Mouse (Mus musculus) limb, embryonic 14.5 days (tissue): ENCODE data around the gene Ttc9. TPM values are rescaled to one million over a fixed set of nuclear protein-coding genes. Genes with fewer than 3 reads are reported as not detected.

Source experiments
- ATAC-seq: fragments of 200-750 bp; cut with Nextera tagmentation; 2 replicates; pipeline ENCODE4 v1.8.0; 2017; ENCODE audit warnings: low read depth, moderate number of reproducible peaks, moderate TSS enrichment; ENCODE audit not compliant: low FRiP score
- DNase-seq: peaks from one replicate; pipeline ENCODE4 v3.0.0-alpha.2; 2015; ENCODE audit warnings: low spot score
- H3K27ac ChIP-seq: fragments of 300-500 bp; sonication (generic); replicated peaks from 2 replicates; pipeline ENCODE4 v1.5.1; 2014; ENCODE audit warnings: low read depth, mild to moderate bottlenecking, low read length, moderate library complexity, mixed read lengths
- H3K27me3 ChIP-seq: fragments of 300-500 bp; sonication (generic); 2 replicates; pipeline ENCODE4 v1.6.1; 2014; ENCODE audit warnings: low read length, mixed read lengths; ENCODE audit not compliant: control insufficient read depth, insufficient read depth
- H3K36me3 ChIP-seq: fragments of 300-500 bp; sonication (generic); 2 replicates; pipeline ENCODE4 v1.6.1; 2014; ENCODE audit warnings: mild to moderate bottlenecking, low read length, moderate library complexity, mixed read lengths; ENCODE audit not compliant: control insufficient read depth, insufficient read depth
- H3K4me1 ChIP-seq: fragments of 300-500 bp; sonication (generic); 2 replicates; pipeline ENCODE4 v1.6.1; 2014; ENCODE audit warnings: antibody characterized with exemption, low read length, mixed read lengths; ENCODE audit not compliant: control insufficient read depth, insufficient read depth
- H3K4me2 ChIP-seq: fragments of 300-500 bp; sonication (generic); replicated peaks from 2 replicates; pipeline ENCODE4 v1.6.1; 2014; ENCODE audit warnings: low read depth, mild to moderate bottlenecking, low read length, moderate library complexity; ENCODE audit not compliant: severe bottlenecking
- H3K4me3 ChIP-seq: fragments of 300-500 bp; sonication (generic); replicated peaks from 2 replicates; pipeline ENCODE4 v1.5.1; 2014; ENCODE audit warnings: low read length
- H3K9ac ChIP-seq: fragments of 300-500 bp; sonication (generic); 2 replicates; pipeline ENCODE4 v1.6.1; 2014; ENCODE audit warnings: mild to moderate bottlenecking, low read depth, low read length, moderate library complexity; ENCODE audit not compliant: severe bottlenecking
- H3K9me3 ChIP-seq: fragments of 300-500 bp; sonication (generic); 2 replicates; pipeline ENCODE4 v1.6.1; 2016; ENCODE audit warnings: low read length; ENCODE audit not compliant: control insufficient read depth
- POLR2A ChIP-seq: fragments of 200-500 bp; IDR thresholded peaks from 2 replicates; pipeline ENCODE4 v1.8.0; 2012; ENCODE audit warnings: inconsistent platforms, mild to moderate bottlenecking, moderate library complexity, borderline replicate concordance; ENCODE audit not compliant: insufficient read depth, insufficient read length; ENCODE audit errors: extremely low read depth
- WGBS: fragments of 180-500 bp; shearing (Covaris S2); extraction: QIAGEN DNeasy Blood & Tissue Kit; methylation state at CpG from one replicate; pipeline ENCODE4 v1.1.7; 2014; 5-methylcytosine and 5-hydroxymethylcytosine counted together
- polyA plus RNA-seq, 2 experiments: library from polyadenylated mRNA; depleted of rRNA in 1 of 2; stranded (reverse) in 1 of 2; unstranded in 1 of 2; fragments of >200 nt; fragmentation: Nextera tagmentation in 1 of 2; extraction: Ambion mirVana in 1 of 2; gene quantifications; 2 replicates each; pipeline versions ENCODE4 v1.2.1 to v1.2.3; 2012 to 2014

The Ttc9 gene
- polyA plus RNA-seq, 2 experiments, result 1.1 to 1.2 TPM

DNA sequence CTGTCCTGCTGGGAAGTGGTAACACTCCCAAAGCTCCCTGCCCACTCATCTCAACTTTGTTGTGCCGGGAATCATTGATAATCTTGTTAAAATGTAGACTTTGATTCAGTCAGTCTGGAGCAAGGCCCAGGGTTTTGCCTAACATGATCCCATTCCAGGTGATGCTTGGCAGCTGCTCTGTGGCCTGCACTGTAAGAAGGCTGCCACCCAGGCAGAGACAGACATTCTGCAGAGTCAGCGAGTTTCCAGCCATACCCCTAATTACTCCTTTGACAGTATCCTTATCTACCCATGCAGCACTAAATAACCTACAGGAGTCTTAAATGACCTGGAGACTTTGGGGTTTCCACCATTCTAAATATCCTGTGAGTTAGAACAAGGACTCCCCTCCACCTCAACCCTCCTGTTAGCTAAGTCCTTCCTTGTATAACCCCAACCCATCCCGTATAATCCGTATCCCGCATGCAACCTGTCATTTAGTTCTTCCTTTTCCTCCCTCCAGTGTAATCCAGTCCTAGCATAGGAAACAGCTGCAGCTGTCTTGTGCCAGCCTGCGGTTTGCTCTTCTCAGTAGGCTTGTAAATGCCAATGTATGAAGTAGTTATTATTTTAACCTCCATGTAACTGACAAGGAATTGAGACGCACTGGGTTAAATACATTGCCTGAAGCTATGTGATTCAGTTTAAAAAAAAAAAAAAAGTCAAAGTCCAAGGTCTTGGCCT, 48.9 kb downstream of the Ttc9 start:
- no peak for TF ChIP-seq POLR2A
- H3K36me3 ChIP-seq, result no peaks in the 10 kb centered on the region
- no peak overlapping the region for H3K27ac ChIP-seq
- ATAC-seq, result no peak
- no peak overlapping the region for H3K4me3 ChIP-seq
- no peak overlapping the region for H3K4me2 ChIP-seq
- DNase-seq, result no peak
- no peak overlapping the region for H3K9ac ChIP-seq
- no peaks in the 10 kb centered on the region for H3K27me3 ChIP-seq
- 53% methylated on average over 7 of the region's 7 CpGs for WGBS
- H3K4me1 ChIP-seq, result no peaks in the 10 kb centered on the region
- H3K9me3 ChIP-seq, result no peaks in the 10 kb centered on the region

DNA sequence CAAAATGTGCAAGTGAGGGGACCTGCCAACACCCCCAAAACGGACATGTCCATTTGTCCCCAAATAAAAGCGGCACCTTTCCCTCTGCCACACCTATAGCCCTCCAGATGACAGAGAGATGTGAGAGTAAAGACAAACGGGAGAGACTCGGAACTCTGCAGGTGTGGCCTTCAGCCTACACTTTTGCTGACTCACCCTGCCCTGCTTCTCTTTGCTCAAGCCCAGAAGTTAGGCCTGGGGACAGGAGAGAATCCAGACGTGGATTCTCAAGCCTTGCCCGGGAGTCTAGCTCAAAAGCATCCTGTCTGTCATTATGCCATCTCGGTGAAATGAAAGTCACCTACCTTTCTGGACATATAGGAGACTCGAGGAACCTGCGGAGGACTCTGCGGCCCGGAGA, 52.3 kb downstream of the Ttc9 start:
- 68% methylated on average over 11 of the region's 11 CpGs for WGBS

DNA sequence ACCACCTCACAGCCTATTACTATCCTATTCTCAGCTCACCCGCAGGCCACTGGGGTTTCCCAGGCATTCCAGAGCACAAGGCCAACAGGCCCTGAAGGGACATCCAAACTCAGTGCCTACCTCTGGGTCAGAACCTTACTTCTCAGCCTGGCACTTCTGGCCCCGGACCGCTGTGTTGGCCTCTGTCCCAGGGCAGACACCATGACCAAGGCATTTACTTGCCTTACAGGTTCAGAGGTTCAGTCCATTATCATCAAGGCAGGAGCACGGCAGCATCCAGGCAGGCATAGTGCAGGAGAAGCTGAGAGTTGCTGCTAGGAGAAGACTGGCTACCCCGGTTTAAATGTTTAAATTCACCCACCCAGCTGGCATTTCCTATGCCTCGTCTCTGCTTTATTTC, 53.0 kb downstream of the Ttc9 start:
- no peak overlapping the region for H3K9ac ChIP-seq
- ATAC-seq (no peak), DNase-seq (no peak)
- H3K4me1 ChIP-seq, result no peaks in the 10 kb centered on the region
- no peak overlapping the region for H3K4me2 ChIP-seq
- 70% methylated on average over 6 of the region's 6 CpGs for WGBS
- no peaks in the 10 kb centered on the region for H3K9me3 ChIP-seq
- TF ChIP-seq POLR2A, result no peak
- H3K27ac ChIP-seq, result no peak overlapping the region
- H3K27me3 ChIP-seq, result no peaks in the 10 kb centered on the region
- no peaks in the 10 kb centered on the region for H3K36me3 ChIP-seq
- H3K4me3 ChIP-seq, result no peak overlapping the region

More for the DNA sequence above, 52.3 kb downstream of the Ttc9 start:
- Histone ChIP-seq H3K36me3 (no peaks in the 10 kb centered on the region), H3K27me3 (no peaks in the 10 kb centered on the region), H3K4me2 (no peak overlapping the region), H3K4me3 (no peak overlapping the region), H3K27ac (no peak overlapping the region), H3K9ac (no peak overlapping the region), H3K9me3 (no peaks in the 10 kb centered on the region), H3K4me1 (no peaks in the 10 kb centered on the region)
- no peak for TF ChIP-seq POLR2A
- ATAC-seq (no peak), DNase-seq (no peak)

DNA sequence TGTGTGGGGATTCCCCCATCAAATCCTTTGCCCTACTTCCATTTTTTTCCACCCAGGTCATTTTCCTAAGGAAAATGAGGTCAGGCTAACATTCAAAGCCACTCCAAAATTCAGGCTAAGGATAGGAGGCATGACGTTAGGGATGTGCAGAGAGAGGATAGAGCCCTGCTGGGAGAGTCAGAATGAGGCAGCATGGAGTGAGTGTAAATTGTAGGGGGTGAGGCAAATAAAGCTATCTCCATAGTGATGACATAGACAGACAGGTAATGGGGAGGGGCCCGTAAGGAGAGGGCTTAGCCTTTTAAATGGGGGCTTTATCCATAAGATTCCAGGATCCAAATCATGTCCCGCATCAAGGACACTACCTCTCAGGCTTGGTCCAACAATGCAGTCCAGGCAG, 54.9 kb downstream of the Ttc9 start:
- Histone ChIP-seq H3K4me1 (no peaks in the 10 kb centered on the region), H3K9me3 (no peaks in the 10 kb centered on the region), H3K36me3 (no peaks in the 10 kb centered on the region), H3K4me3 (no peak overlapping the region), H3K27me3 (no peaks in the 10 kb centered on the region), H3K4me2 (no peak overlapping the region), H3K27ac (no peak overlapping the region), H3K9ac (no peak overlapping the region)
- DNase-seq, result no peak
- WGBS, result 50% methylated on average over 3 of the region's 3 CpGs
- no peak for TF ChIP-seq POLR2A
- ATAC-seq, result no peak

DNA sequence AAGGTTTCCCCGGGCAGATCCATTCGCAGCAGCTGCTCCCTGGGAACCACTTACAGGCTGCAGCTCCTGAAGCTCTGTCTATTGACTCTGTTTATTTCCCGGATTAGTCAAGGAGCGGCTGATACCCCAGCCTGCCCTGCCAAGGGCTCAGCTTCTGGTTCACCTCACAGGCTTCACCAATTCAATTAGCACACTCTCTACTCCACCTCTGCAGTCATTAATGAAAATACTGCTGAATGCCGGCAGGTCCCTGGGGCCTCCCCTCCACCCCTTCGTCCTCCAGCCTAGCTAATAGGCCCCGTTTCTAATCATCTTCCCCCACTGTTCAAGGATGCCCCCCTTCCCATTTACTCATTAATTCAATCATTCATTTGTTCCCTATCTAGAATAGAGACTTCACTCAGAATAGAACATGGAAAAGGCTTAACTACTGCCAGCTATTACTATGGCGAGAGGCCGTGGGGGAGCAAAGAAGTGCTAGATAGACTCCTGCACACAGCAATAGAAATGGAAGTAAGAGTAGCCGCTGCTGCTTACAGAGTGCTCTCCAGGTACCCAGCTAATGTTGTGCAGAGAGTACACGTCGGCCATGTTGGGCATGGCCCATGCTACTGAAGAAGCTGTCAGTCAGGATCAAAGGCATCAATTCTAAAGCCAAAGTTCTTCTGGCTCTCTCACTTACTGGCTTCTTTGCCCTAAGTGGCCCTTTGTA, 55.5 kb downstream of the Ttc9 start:
- Histone ChIP-seq H3K4me3 (no peak overlapping the region), H3K36me3 (no peaks in the 10 kb centered on the region), H3K4me1 (no peaks in the 10 kb centered on the region), H3K9ac (no peak overlapping the region), H3K9me3 (no peaks in the 10 kb centered on the region), H3K27me3 (no peaks in the 10 kb centered on the region), H3K4me2 (no peak overlapping the region), H3K27ac (no peak overlapping the region)
- 51% methylated on average over 12 of the region's 12 CpGs for WGBS
- DNase-seq, result no peak
- no peak for ATAC-seq
- TF ChIP-seq POLR2A, result no peak

DNA sequence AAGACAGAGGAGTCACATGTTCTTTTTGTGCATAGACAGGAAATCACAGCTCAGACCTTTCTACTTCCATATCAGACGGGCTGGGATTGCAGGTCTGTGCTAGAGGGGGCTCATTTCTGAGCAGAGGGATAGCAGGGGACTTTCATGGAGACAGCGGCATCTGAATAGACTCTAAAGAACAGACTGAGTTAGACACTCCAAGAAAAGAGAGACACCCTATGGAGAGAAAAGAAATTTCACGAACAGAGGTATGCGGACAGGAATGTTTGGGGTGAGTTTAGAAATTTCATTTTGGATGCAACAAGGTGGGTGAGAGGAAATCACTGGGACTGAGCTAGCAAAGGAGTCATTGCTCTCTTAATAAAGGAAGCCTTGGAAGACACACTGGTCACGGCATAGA, 56.8 kb downstream of the Ttc9 start:
- no peaks in the 10 kb centered on the region for H3K27me3 ChIP-seq
- no peak for TF ChIP-seq POLR2A
- H3K9ac ChIP-seq, result no peak overlapping the region
- 84% methylated on average over 5 of the region's 5 CpGs for WGBS
- H3K36me3 ChIP-seq, result no peaks in the 10 kb centered on the region
- ATAC-seq (no peak), DNase-seq (no peak)
- H3K4me2 ChIP-seq, result no peak overlapping the region
- H3K27ac ChIP-seq, result no peak overlapping the region
- no peak overlapping the region for H3K4me3 ChIP-seq
- no peaks in the 10 kb centered on the region for H3K4me1 ChIP-seq
- H3K9me3 ChIP-seq, result no peaks in the 10 kb centered on the region
